Mouse (Mus musculus) testis, adult 2 months (tissue): ENCODE results near the gene Usp32.

Experiments used
- CTCF ChIP-seq: fragments of 200-500 bp; IDR thresholded peaks from 2 replicates; pipeline ENCODE4 v1.5.1; 2012; ENCODE audit warnings: low read depth, mild to moderate bottlenecking, inconsistent platforms, low read length, moderate library complexity; ENCODE audit not compliant: control insufficient read depth, insufficient read depth, insufficient replicate concordance
- POLR2A ChIP-seq: fragments of 200-500 bp; IDR thresholded peaks from 2 replicates; pipeline ENCODE4 v1.6.1; 2012; ENCODE audit warnings: low read depth, mild to moderate bottlenecking, inconsistent platforms, low read length, moderate library complexity; ENCODE audit not compliant: control insufficient read depth

DNA sequence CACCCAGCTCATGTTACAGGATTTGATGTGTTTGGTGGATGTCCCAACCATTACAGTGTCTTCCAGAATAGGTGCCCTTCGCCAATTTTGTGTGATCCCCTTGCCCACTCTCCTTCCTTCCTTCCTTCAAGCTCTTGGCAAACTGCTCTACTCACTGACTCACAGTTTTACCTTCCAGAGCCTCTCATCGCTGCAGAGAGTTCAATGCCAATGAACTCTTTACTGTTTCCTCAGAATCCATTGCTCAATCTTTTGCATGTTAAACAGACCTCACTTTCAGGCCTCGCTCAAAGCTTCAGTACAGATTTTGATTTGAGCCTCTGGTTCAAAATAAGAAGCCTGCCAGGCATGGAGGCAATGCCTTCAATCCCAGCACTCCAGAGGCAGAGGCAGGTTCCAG, 36.0 kb upstream of the Usp32 start:
- no peak for TF ChIP-seq CTCF
- TF ChIP-seq POLR2A = no peak
